Mouse (Mus musculus): Measurements from ENCODE around the gene Gm11568. TPM values are rescaled to one million over a fixed set of nuclear protein-coding genes. Genes with fewer than 3 reads are reported as not detected.

The Gm11568 gene
- polyA plus RNA-seq, 1 experiment from 2014 or later, result not detected

Other genes with a start within 250 kb of the Gm11568 start
- not detected in 2 replicates for gene Gm11937, start 247.7 kb upstream of the Gm11568 start, polyA plus RNA-seq (2016; fragmentation: Nextera tagmentation; extraction: Ambion mirVana)
- not detected in 2 replicates for gene Krtap2-4, start 243.1 kb upstream of the Gm11568 start, polyA plus RNA-seq (2016; fragmentation: Nextera tagmentation; extraction: Ambion mirVana)
- not detected in 2 replicates for gene Gm11562, start 237.5 kb upstream of the Gm11568 start, polyA plus RNA-seq (2016; fragmentation: Nextera tagmentation; extraction: Ambion mirVana)
- gene Krtap4-1, start 229.7 kb upstream of the Gm11568 start, polyA plus RNA-seq (2016; fragmentation: Nextera tagmentation; extraction: Ambion mirVana), result not detected in 2 replicates
- gene Krtap4-2, start 222.8 kb upstream of the Gm11568 start, polyA plus RNA-seq (2016; fragmentation: Nextera tagmentation; extraction: Ambion mirVana), result not detected in 2 replicates
- not detected in 2 replicates for gene Krtap4-7, start 213.8 kb upstream of the Gm11568 start, polyA plus RNA-seq (2016; fragmentation: Nextera tagmentation; extraction: Ambion mirVana)
- gene Gm11555, start 207.7 kb upstream of the Gm11568 start, polyA plus RNA-seq (2016; fragmentation: Nextera tagmentation; extraction: Ambion mirVana), result not detected in 2 replicates
- not detected in 2 replicates for gene Gm11563, start 199.0 kb upstream of the Gm11568 start, polyA plus RNA-seq (2016; fragmentation: Nextera tagmentation; extraction: Ambion mirVana)
- gene Krtap4-6, start 192.0 kb upstream of the Gm11568 start, polyA plus RNA-seq (2016; fragmentation: Nextera tagmentation; extraction: Ambion mirVana), result not detected in 2 replicates
- not detected in 2 replicates for gene Gm14190, start 167.2 kb upstream of the Gm11568 start, polyA plus RNA-seq (2016; fragmentation: Nextera tagmentation; extraction: Ambion mirVana)
- not detected in 2 replicates for gene Gm14180, start 123.6 kb upstream of the Gm11568 start, polyA plus RNA-seq (2016; fragmentation: Nextera tagmentation; extraction: Ambion mirVana)
- gene Gm11595, start 85.0 kb upstream of the Gm11568 start, polyA plus RNA-seq (2016; fragmentation: Nextera tagmentation; extraction: Ambion mirVana), result not detected in 2 replicates
- not detected in 2 replicates for gene Krtap4-8, start 77.2 kb upstream of the Gm11568 start, polyA plus RNA-seq (2016; fragmentation: Nextera tagmentation; extraction: Ambion mirVana)
- gene Krtap4-9, start 72.7 kb upstream of the Gm11568 start, polyA plus RNA-seq (2016; fragmentation: Nextera tagmentation; extraction: Ambion mirVana), result not detected in 2 replicates
- gene Gm11596, start 64.5 kb upstream of the Gm11568 start, polyA plus RNA-seq (2016; fragmentation: Nextera tagmentation; extraction: Ambion mirVana), result not detected in 2 replicates
- gene Gm11569, start 59.0 kb upstream of the Gm11568 start, polyA plus RNA-seq (2016; fragmentation: Nextera tagmentation; extraction: Ambion mirVana), result not detected in 2 replicates
- not detected in 2 replicates for gene Gm11554, start 53.5 kb upstream of the Gm11568 start, polyA plus RNA-seq (2016; fragmentation: Nextera tagmentation; extraction: Ambion mirVana)
- not detected in 2 replicates for gene Krtap4-13, start 48.0 kb upstream of the Gm11568 start, polyA plus RNA-seq (2016; fragmentation: Nextera tagmentation; extraction: Ambion mirVana)
- not detected in 2 replicates for gene Gm11564, start 42.3 kb upstream of the Gm11568 start, polyA plus RNA-seq (2016; fragmentation: Nextera tagmentation; extraction: Ambion mirVana)
- not detected in 2 replicates for gene 2300003K06Rik, start 19.9 kb upstream of the Gm11568 start, polyA plus RNA-seq (2016; fragmentation: Nextera tagmentation; extraction: Ambion mirVana)
- gene Krtap4-16, start 6.3 kb upstream of the Gm11568 start, polyA plus RNA-seq (2016; fragmentation: Nextera tagmentation; extraction: Ambion mirVana), result not detected in 2 replicates
- not detected in 2 replicates for gene Gm11559, start 6.6 kb downstream of the Gm11568 start, polyA plus RNA-seq (2016; fragmentation: Nextera tagmentation; extraction: Ambion mirVana)
- not detected in 2 replicates for gene Krtap9-1, start 15.5 kb downstream of the Gm11568 start, polyA plus RNA-seq (2016; fragmentation: Nextera tagmentation; extraction: Ambion mirVana)
- not detected in 2 replicates for gene Gm11567, start 21.3 kb downstream of the Gm11568 start, polyA plus RNA-seq (2016; fragmentation: Nextera tagmentation; extraction: Ambion mirVana)
- not detected in 2 replicates for gene Krtap31-1, start 50.0 kb downstream of the Gm11568 start, polyA plus RNA-seq (2016; fragmentation: Nextera tagmentation; extraction: Ambion mirVana)
- gene Gm11565, start 56.8 kb downstream of the Gm11568 start, polyA plus RNA-seq (2016; fragmentation: Nextera tagmentation; extraction: Ambion mirVana), result not detected in 2 replicates
- not detected in 2 replicates for gene Krtap31-2, start 78.4 kb downstream of the Gm11568 start, polyA plus RNA-seq (2016; fragmentation: Nextera tagmentation; extraction: Ambion mirVana)
- not detected in 2 replicates for gene Krtap9-5, start 90.6 kb downstream of the Gm11568 start, polyA plus RNA-seq (2016; fragmentation: Nextera tagmentation; extraction: Ambion mirVana)
- gene Krtap29-1, start 121.1 kb downstream of the Gm11568 start, polyA plus RNA-seq (2016; fragmentation: Nextera tagmentation; extraction: Ambion mirVana), result not detected in 2 replicates
- not detected in 2 replicates for gene Krtap16-1, start 128.7 kb downstream of the Gm11568 start, polyA plus RNA-seq (2016; fragmentation: Nextera tagmentation; extraction: Ambion mirVana)
- gene Krtap17-1, start 136.1 kb downstream of the Gm11568 start, polyA plus RNA-seq (2016; fragmentation: Nextera tagmentation; extraction: Ambion mirVana), result not detected in 2 replicates
- gene Krt33a, start 158.3 kb downstream of the Gm11568 start, polyA plus RNA-seq (2016; fragmentation: Nextera tagmentation; extraction: Ambion mirVana), result not detected in 2 replicates
- not detected in 2 replicates for gene Krt33b, start 172.0 kb downstream of the Gm11568 start, polyA plus RNA-seq (2016; fragmentation: Nextera tagmentation; extraction: Ambion mirVana)
- not detected in 2 replicates for gene Krt34, start 183.6 kb downstream of the Gm11568 start, polyA plus RNA-seq (2016; fragmentation: Nextera tagmentation; extraction: Ambion mirVana)
- not detected in 2 replicates for gene Krt31, start 192.6 kb downstream of the Gm11568 start, polyA plus RNA-seq (2016; fragmentation: Nextera tagmentation; extraction: Ambion mirVana)
- gene Krt32, start 230.3 kb downstream of the Gm11568 start, polyA plus RNA-seq (2016; fragmentation: Nextera tagmentation; extraction: Ambion mirVana), result not detected in 2 replicates
- gene Krt35, start 238.3 kb downstream of the Gm11568 start, polyA plus RNA-seq (2016; fragmentation: Nextera tagmentation; extraction: Ambion mirVana), result not detected in 2 replicates
- gene Krt36, start 247.7 kb downstream of the Gm11568 start, polyA plus RNA-seq (2016; fragmentation: Nextera tagmentation; extraction: Ambion mirVana), result not detected in 2 replicates